Mouse (Mus musculus) lung, adult 2 months (tissue): ENCODE measurements at regions not wholly inside any gene's neighbourhood (a gene's known extent, or its start where the extent isn't known, plus 50 kb on each side); places are given as distances from the start of the nearest gene placed in this dataset.

ENCODE experiments used
- CTCF ChIP-seq: fragments of 200-500 bp; IDR thresholded peaks from 2 replicates; pipeline ENCODE4 v1.5.1; 2011; ENCODE audit warnings: mild to moderate bottlenecking, low read length, control low read depth; ENCODE audit not compliant: insufficient read depth
- POLR2A ChIP-seq: fragments of 200-500 bp; IDR thresholded peaks from 2 replicates; pipeline ENCODE4 v1.6.1; 2011; ENCODE audit warnings: low read depth, mild to moderate bottlenecking, control low read depth, low read length, borderline replicate concordance; ENCODE audit errors: extremely low read depth

DNA sequence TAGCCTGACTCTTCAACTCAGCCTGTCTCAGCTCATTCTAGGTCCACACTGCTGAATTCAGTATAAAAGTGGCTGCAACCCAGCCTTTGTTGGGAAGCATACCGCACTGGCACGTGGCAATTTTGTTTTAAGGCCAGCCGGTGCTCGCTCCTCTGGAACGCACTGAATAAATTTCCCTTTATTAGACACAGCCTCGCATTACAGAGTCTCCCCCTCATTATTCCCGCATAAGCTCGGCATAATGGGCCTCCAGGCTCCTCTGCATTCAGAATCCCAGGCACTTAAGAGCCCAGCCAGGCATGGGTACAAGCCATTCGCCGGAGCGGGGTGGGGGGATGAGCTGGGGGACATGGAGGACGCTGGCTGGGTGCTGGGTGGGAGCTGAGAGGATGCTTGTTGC is 103.4 kb downstream of the Olfm1 start:
- no peak for TF ChIP-seq POLR2A
- TF ChIP-seq CTCF, result no peak
